Mouse (Mus musculus) heart, adult 2 months (tissue): ENCODE data around the gene Prrt1. TPM values are rescaled to one million over a fixed set of nuclear protein-coding genes. Genes with fewer than 3 reads are reported as not detected.

Source experiments
- DNase-seq, 2 experiments: peaks; one replicate each; pipeline ENCODE4 v3.0.0; 2021
- H3K27ac ChIP-seq: fragments of 200-600 bp; 2 replicates; pipeline ENCODE4 v1.8.1; 2022
- H3K27me3 ChIP-seq: fragments of 200-500 bp; 2 replicates; pipeline ENCODE4 v1.6.1; 2012; ENCODE audit warnings: mild to moderate bottlenecking, low read length, inconsistent platforms, mixed read lengths; ENCODE audit not compliant: control insufficient read depth, insufficient read depth
- H3K36me3 ChIP-seq: fragments of 200-500 bp; 2 replicates; pipeline ENCODE4 v1.6.1; 2012; ENCODE audit warnings: low read length, inconsistent platforms; ENCODE audit not compliant: control insufficient read depth, insufficient read depth
- H3K4me1 ChIP-seq: fragments of 200-500 bp; 2 replicates; pipeline ENCODE4 v1.6.1; 2011; ENCODE audit warnings: low read length; ENCODE audit not compliant: control insufficient read depth, insufficient read depth
- H3K4me3 ChIP-seq: fragments of 200-600 bp; 2 replicates; pipeline ENCODE4 v1.8.1; 2022
- H3K79me2 ChIP-seq: fragments of 200-500 bp; replicated peaks from 2 replicates; pipeline ENCODE4 v1.6.1; 2012; ENCODE audit warnings: mild to moderate bottlenecking, inconsistent platforms, low read length, moderate library complexity, mixed read lengths; ENCODE audit not compliant: control insufficient read depth, insufficient read depth
- H3K9ac ChIP-seq: fragments of 200-500 bp; 2 replicates; pipeline ENCODE4 v1.6.1; 2012; ENCODE audit warnings: low read depth, mild to moderate bottlenecking, control low read depth, inconsistent platforms, low read length, mixed read lengths
- CTCF ChIP-seq: fragments of 200-600 bp; IDR thresholded peaks from 2 replicates; pipeline ENCODE4 v1.8.1; 2022; ENCODE audit warnings: antibody characterized with exemption, mild to moderate bottlenecking, moderate library complexity
- EP300 ChIP-seq: fragments of 200-500 bp; IDR thresholded peaks from 2 replicates; pipeline ENCODE4 v1.6.1; 2011; ENCODE audit warnings: low read depth, low read length, control low read depth; ENCODE audit not compliant: insufficient read depth
- POLR2A ChIP-seq: fragments of 200-500 bp; IDR thresholded peaks from 2 replicates; pipeline ENCODE4 v1.6.1; 2011; ENCODE audit warnings: mild to moderate bottlenecking, low read depth, low read length, control low read depth; ENCODE audit not compliant: insufficient read depth
- WGBS: fragments of 180-500 bp; shearing (Covaris S2); methylation state at CpG from one replicate; pipeline ENCODE4 v1.1.7; 2018; 5-methylcytosine and 5-hydroxymethylcytosine counted together
- intact Hi-C: fragments of 180-260 bp; cut with DNase I; formaldehyde crosslinking; loops from one replicate; pipeline ENCODE4 v1.15.1; 2025
- polyA plus RNA-seq: library from polyadenylated mRNA; depleted of rRNA; stranded (reverse); fragments of >200 nt; gene quantifications from 2 replicates; pipeline ENCODE4 v1.2.3, GENCODE M21; 2012
- total RNA-seq, 2 experiments: library from RNA; stranded (reverse); gene quantifications; 2 replicates each; pipeline ENCODE4 v1.2.3; 2021

The Prrt1 gene
- total and polyA plus RNA-seq, 3 experiments = 0.86 to 7.0 (median 1.4) TPM

DNA sequence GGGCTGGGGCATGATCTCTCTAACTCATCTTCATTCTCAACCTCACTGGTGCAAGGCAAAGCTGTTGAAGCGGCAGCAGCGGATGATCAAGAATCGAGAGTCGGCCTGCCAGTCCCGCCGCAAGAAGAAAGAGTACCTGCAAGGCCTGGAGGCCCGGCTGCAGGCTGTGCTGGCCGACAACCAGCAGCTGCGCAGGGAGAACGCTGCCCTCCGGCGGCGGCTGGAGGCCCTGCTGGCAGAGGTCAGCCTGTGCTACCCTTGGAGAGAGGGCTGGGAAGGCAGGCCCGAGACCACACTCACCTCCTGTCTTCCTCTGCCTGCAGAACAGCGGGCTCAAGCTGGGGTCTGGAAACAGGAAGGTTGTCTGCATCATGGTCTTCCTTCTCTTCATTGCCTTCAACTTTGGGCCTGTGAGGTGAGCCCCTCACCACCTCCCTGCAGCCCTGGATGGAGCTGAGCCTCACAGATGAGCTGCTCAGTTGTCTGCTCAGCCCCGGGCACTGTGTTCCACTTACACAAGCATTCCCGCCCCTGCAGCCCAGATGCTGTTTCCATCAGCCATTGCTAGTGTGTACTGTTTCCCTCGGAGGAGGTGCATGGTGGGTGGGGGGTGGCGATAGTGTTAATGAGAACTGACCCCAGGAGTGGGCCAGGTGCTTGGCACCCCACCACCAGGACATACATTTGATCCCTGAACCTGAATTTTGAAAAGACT is 22.3 kb downstream of the Prrt1 start:
- Histone ChIP-seq H3K79me2 (no peaks in the 10 kb centered on the region; the same call in 1 of the 2 replicates), H3K27ac (no peak overlapping the region), H3K4me3 (no peak overlapping the region), H3K27me3 (no peaks in the 10 kb centered on the region), H3K4me1 (peaks cover 20% of the 10 kb centered on the region), H3K36me3 (no peaks in the 10 kb centered on the region), H3K9ac (no peak overlapping the region)
- DNase-seq = peak; percentile 56 to 62
- intact Hi-C loops = no loop called here
- 57% methylated on average over 19 of the region's 19 CpGs for WGBS
- TF ChIP-seq CTCF = peak; percentile 69
- TF ChIP-seq EP300 = no peak

DNA sequence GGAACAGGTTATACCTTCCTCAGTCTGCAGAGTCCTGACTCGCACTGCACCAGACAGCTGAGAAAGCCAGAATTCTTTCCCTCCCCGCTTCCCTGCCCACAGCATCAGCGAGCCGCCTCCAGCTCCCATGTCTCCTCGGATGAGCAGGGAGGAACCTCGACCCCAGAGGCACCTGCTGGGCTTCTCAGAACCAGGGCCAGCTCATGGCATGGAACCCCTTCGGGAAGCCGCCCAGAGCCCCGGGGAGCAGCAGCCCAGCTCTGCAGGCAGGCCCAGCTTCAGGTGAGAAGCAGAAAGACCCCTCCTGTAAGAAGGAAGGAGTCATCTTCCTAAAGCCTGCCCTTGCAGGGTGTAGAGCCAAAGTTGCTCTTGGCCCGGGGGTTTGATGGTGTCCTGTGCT is 23.2 kb downstream of the Prrt1 start:
- TF ChIP-seq EP300 = no peak
- TF ChIP-seq POLR2A = no peak
- TF ChIP-seq CTCF = no peak
- Histone ChIP-seq H3K9ac (no peak overlapping the region), H3K27ac (no peak overlapping the region), H3K4me1 (peaks cover 24% of the 10 kb centered on the region), H3K79me2 (no peaks in the 10 kb centered on the region; the same call in 1 of the 2 replicates), H3K27me3 (no peaks in the 10 kb centered on the region), H3K36me3 (no peaks in the 10 kb centered on the region), H3K4me3 (no peak overlapping the region)
- intact Hi-C loops = no loop called here
- 92% methylated on average over 10 of the region's 10 CpGs for WGBS
- DNase-seq = no peak

DNA sequence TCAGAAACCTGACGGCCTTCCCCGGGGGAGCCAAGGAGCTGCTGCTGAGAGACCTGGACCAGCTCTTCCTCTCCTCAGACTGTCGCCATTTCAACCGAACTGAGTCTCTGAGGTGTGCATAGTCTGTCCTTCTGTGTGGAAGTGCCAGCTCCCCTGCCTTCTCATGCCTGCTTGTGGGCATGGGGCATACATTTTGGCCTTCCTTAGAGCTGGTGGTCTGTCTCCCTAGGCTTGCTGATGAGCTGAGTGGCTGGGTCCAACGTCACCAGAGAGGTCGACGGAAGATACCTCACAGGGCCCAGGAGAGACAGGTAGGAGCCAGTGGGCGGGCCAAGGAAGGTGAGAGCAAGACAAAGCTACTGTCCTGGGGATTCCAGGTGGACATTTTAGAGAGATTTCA is 23.7 kb downstream of the Prrt1 start:
- Histone ChIP-seq H3K4me1 (peaks cover 23% of the 10 kb centered on the region), H3K36me3 (no peaks in the 10 kb centered on the region), H3K27ac (no peak overlapping the region), H3K27me3 (no peaks in the 10 kb centered on the region), H3K4me3 (no peak overlapping the region), H3K79me2 (no peaks in the 10 kb centered on the region), H3K9ac (no peak overlapping the region)
- TF ChIP-seq EP300 (no peak), POLR2A (no peak)
- DNase-seq = no peak
- 91% methylated on average over 8 of the region's 8 CpGs for WGBS
- intact Hi-C loops = no loop called here

DNA sequence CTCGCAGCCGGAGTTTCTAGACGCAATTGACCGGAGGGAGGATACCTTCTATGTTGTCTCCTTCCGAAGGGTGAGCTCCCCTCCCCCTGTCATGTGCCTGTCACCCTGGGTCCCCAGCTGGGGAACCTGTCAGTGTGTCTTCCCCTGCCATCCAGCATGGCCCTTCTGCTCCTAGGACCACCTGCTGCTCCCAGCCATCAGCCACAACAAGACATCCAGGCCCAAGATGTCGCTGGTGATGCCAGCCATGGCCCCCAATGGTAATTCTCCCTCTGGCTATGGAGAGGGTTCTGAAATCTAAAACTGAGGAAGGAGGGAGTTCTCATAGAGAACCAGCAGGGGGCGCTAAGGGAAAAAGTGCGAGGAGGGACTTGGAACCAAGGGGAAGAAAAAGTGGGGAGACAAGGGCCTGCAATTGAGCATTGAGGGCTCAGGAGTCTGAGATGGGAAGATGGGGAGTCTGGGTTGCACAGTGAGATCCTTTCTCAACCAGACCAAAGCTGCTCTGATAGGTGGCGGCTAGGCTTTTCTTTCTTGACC is 24.5 kb downstream of the Prrt1 start:
- TF ChIP-seq CTCF (peak; percentile 93), POLR2A (no peak)
- 68% methylated on average over 9 of the region's 9 CpGs for WGBS
- intact Hi-C loops = loop anchor here (1.0 to 2.0 kb wide), 2 partner anchors 27 to 59 kb away; no protein-coding TSS in a partner anchor
- H3K4me3 ChIP-seq = no peak overlapping the region
- H3K4me1 ChIP-seq = peaks cover 23% of the 10 kb centered on the region
- DNase-seq = peak; percentile 61 to 76
- H3K36me3 ChIP-seq = no peaks in the 10 kb centered on the region
- peak overlapping the region; percentile 83 for H3K27ac ChIP-seq
- no peaks in the 10 kb centered on the region for H3K27me3 ChIP-seq
- no peak overlapping the region for H3K9ac ChIP-seq
- H3K79me2 ChIP-seq = no peaks in the 10 kb centered on the region

DNA sequence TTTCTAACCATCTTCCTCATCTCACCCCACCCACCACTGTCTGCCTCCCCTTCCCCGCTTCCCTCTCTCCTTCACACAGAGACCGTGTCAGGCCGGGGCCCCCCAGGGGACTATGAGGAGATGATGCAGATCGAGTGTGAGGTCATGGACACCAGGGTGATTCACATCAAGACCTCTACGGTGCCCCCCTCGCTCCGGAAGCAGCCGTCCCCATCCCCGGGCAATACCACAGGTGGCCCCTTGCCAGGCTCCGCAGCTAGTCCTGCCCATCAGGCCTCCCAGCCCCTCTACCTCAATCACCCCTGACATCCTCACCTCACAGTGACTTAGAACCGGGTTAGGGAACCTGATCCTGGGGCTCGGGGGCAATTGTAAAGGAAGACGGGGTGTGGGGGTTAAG is 25.1 kb downstream of the Prrt1 start:
- peak in 1 of 2 experiments; percentile 54 for DNase-seq
- H3K4me3 ChIP-seq = no peak overlapping the region
- intact Hi-C loops = loop anchor here (1.0 to 2.0 kb wide), 2 partner anchors 26 to 59 kb away; no protein-coding TSS in a partner anchor
- H3K27ac ChIP-seq = peak overlapping the region; percentile 83
- H3K79me2 ChIP-seq = no peaks in the 10 kb centered on the region
- WGBS = 76% methylated on average over 13 of the region's 13 CpGs
- H3K9ac ChIP-seq = no peak overlapping the region
- no peak for TF ChIP-seq POLR2A
- TF ChIP-seq EP300 = no peak
- TF ChIP-seq CTCF = no peak
- H3K4me1 ChIP-seq = peaks cover 26% of the 10 kb centered on the region
- H3K27me3 ChIP-seq = no peaks in the 10 kb centered on the region
- H3K36me3 ChIP-seq = no peaks in the 10 kb centered on the region

DNA sequence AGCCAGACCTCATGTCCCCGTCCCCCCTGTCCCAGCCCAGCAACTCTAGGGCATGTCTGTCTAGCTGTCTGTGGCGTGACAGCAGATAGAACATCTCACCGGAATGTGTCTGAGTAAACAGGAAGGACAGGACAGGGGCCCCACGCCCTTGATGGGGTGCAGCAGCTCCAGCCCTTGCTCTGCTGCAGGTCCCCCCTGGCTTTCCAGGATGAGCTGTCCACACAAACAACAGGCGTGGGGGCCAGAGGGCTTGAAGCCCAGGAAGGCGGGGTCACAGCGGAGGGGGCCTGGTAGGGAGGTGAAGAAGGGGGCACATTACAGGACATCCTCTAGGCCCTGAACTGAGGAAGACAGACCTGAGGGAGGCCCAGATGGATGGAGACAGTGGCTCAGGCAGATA is 25.8 kb downstream of the Prrt1 start:
- TF ChIP-seq EP300 = no peak
- no peak; the same call in none of the 2 replicates for TF ChIP-seq POLR2A
- no peak for TF ChIP-seq CTCF
- WGBS = 34% methylated on average over 7 of the region's 7 CpGs
- Histone ChIP-seq H3K79me2 (no peaks in the 10 kb centered on the region), H3K4me3 (no peak overlapping the region), H3K4me1 (peaks cover 26% of the 10 kb centered on the region), H3K27ac (peak overlapping the region; percentile 83), H3K27me3 (no peaks in the 10 kb centered on the region), H3K36me3 (no peaks in the 10 kb centered on the region), H3K9ac (peak overlapping the region; percentile 4; the same call in 1 of the 2 replicates)
- peak in 1 of 2 experiments; percentile 84 for DNase-seq
- intact Hi-C loops = loop anchor here (2.0 to 5.0 kb wide), 2 partner anchors 26 to 37 kb away; no protein-coding TSS in a partner anchor
